Mouse (Mus musculus) brain, embryonic 14.5 days (tissue): Measurements from ENCODE around the gene Cfb.

ENCODE experiments used
- CTCF ChIP-seq: fragments of 200-500 bp; IDR thresholded peaks from 2 replicates; pipeline ENCODE4 v1.5.1; 2012; ENCODE audit warnings: inconsistent platforms, mild to moderate bottlenecking, moderate library complexity, borderline replicate concordance; ENCODE audit not compliant: insufficient read depth, insufficient read length; ENCODE audit errors: extremely low read depth
- POLR2A ChIP-seq: fragments of 200-500 bp; IDR thresholded peaks from 2 replicates; pipeline ENCODE4 v1.6.1; 2012; ENCODE audit warnings: mild to moderate bottlenecking, inconsistent platforms, borderline replicate concordance; ENCODE audit not compliant: poor library complexity, insufficient read depth, insufficient read length, severe bottlenecking; ENCODE audit errors: extremely low read depth

GRCm38 (mm10) chr17:34862416-34863081 is at the start of gene Cfb:
- TF ChIP-seq POLR2A (no peak), CTCF (no peak)
